Mouse (Mus musculus) neural tube, embryonic 13.5 days (tissue): ENCODE measurements around the gene Cd6. TPM values are rescaled to one million over a fixed set of nuclear protein-coding genes. Genes with fewer than 3 reads are reported as not detected.

Experiments
- ATAC-seq: fragments of 200-750 bp; cut with Nextera tagmentation; 2 replicates; pipeline ENCODE4 v1.8.0; 2017; ENCODE audit warnings: low read depth, mild to moderate bottlenecking, moderate TSS enrichment, moderate library complexity
- H3K27ac ChIP-seq: fragments of 300-500 bp; sonication (generic); replicated peaks from 2 replicates; pipeline ENCODE4 v1.5.1; 2015; ENCODE audit warnings: moderate library complexity, mild to moderate bottlenecking, inconsistent platforms
- H3K27me3 ChIP-seq: fragments of 300-500 bp; sonication (generic); 2 replicates; pipeline ENCODE4 v1.6.1; 2015; ENCODE audit warnings: mild to moderate bottlenecking, inconsistent platforms
- H3K36me3 ChIP-seq: fragments of 300-500 bp; sonication (generic); 2 replicates; pipeline ENCODE4 v1.6.1; 2015; ENCODE audit warnings: mild to moderate bottlenecking, inconsistent platforms
- H3K4me1 ChIP-seq: fragments of 300-500 bp; sonication (generic); replicated peaks from 2 replicates; pipeline ENCODE4 v1.6.1; 2015; ENCODE audit warnings: inconsistent platforms
- H3K4me2 ChIP-seq: fragments of 300-500 bp; sonication (generic); 2 replicates; pipeline ENCODE4 v1.6.1; 2015; ENCODE audit warnings: inconsistent platforms, mild to moderate bottlenecking, moderate library complexity
- H3K4me3 ChIP-seq: fragments of 300-500 bp; sonication (generic); 2 replicates; pipeline ENCODE4 v1.5.1; 2015; ENCODE audit warnings: mild to moderate bottlenecking, inconsistent platforms
- H3K9ac ChIP-seq: fragments of 300-500 bp; sonication (generic); 2 replicates; pipeline ENCODE4 v1.6.1; 2015; ENCODE audit warnings: moderate library complexity, mild to moderate bottlenecking, inconsistent platforms
- H3K9me3 ChIP-seq: fragments of 300-500 bp; sonication (generic); 2 replicates; pipeline ENCODE4 v1.6.1; 2016; ENCODE audit warnings: inconsistent platforms
- WGBS: fragments of 180-500 bp; shearing (Covaris S2); methylation state at CpG from one replicate; pipeline ENCODE4 v1.1.7; 2015; 5-methylcytosine and 5-hydroxymethylcytosine counted together
- polyA plus RNA-seq: library from polyadenylated mRNA; unstranded; fragments of >200 nt; fragmentation: Nextera tagmentation; extraction: Ambion mirVana; gene quantifications from 2 replicates; pipeline ENCODE4 v1.2.1, GENCODE M21; 2015

The Cd6 gene
- polyA plus RNA-seq, 1 experiment from 2014 or later: not detected

- Histone ChIP-seq H3K4me2 (no peak overlapping the region), H3K9ac (no peak overlapping the region), H3K4me1 (no peaks in the 10 kb centered on the region), H3K4me3 (no peak overlapping the region), H3K36me3 (no peaks in the 10 kb centered on the region), H3K27ac (no peak overlapping the region), H3K9me3 (no peaks in the 10 kb centered on the region), H3K27me3 (no peaks in the 10 kb centered on the region)
- no peak for ATAC-seq
- 89% methylated on average over 5 of the region's 5 CpGs for WGBS
These were observed 77.2 kb downstream of the Cd6 start for GRCm38 (mm10) chr19:10752646-10753045.

- 86% methylated on average over 6 of the region's 6 CpGs for WGBS
- no peak overlapping the region for H3K9ac ChIP-seq
- no peak overlapping the region for H3K4me2 ChIP-seq
- no peaks in the 10 kb centered on the region for H3K27me3 ChIP-seq
- no peak for ATAC-seq
- H3K4me3 ChIP-seq: no peak overlapping the region
- H3K36me3 ChIP-seq: no peaks in the 10 kb centered on the region
- no peaks in the 10 kb centered on the region for H3K4me1 ChIP-seq
- no peaks in the 10 kb centered on the region for H3K9me3 ChIP-seq
- H3K27ac ChIP-seq: no peak overlapping the region
These were observed 77.8 kb downstream of the Cd6 start for GRCm38 (mm10) chr19:10752106-10752505.

GRCm38 (mm10) chr19:10751607-10752006 is 78.3 kb downstream of the Cd6 start:
- 79% methylated on average over 1 of the region's 1 CpGs for WGBS
- no peak overlapping the region for H3K4me3 ChIP-seq
- H3K4me2 ChIP-seq: no peak overlapping the region
- H3K9ac ChIP-seq: no peak overlapping the region
- H3K27me3 ChIP-seq: no peaks in the 10 kb centered on the region
- no peaks in the 10 kb centered on the region for H3K36me3 ChIP-seq
- no peak for ATAC-seq
- H3K27ac ChIP-seq: no peak overlapping the region
- H3K4me1 ChIP-seq: no peaks in the 10 kb centered on the region
- no peaks in the 10 kb centered on the region for H3K9me3 ChIP-seq

GRCm38 (mm10) chr19:10750161-10750560 is 79.7 kb downstream of the Cd6 start:
- H3K27me3 ChIP-seq: no peaks in the 10 kb centered on the region
- WGBS: 86% methylated on average over 6 of the region's 6 CpGs
- H3K4me2 ChIP-seq: no peak overlapping the region
- no peaks in the 10 kb centered on the region for H3K4me1 ChIP-seq
- H3K9ac ChIP-seq: no peak overlapping the region
- no peak overlapping the region for H3K4me3 ChIP-seq
- H3K27ac ChIP-seq: no peak overlapping the region
- no peak for ATAC-seq
- H3K9me3 ChIP-seq: no peaks in the 10 kb centered on the region
- no peaks in the 10 kb centered on the region for H3K36me3 ChIP-seq

- ATAC-seq: no peak
- WGBS: 92% methylated on average over 6 of the region's 6 CpGs
- Histone ChIP-seq H3K27ac (no peak overlapping the region), H3K4me1 (no peaks in the 10 kb centered on the region), H3K9me3 (no peaks in the 10 kb centered on the region), H3K9ac (no peak overlapping the region), H3K36me3 (no peaks in the 10 kb centered on the region), H3K4me3 (no peak overlapping the region), H3K4me2 (no peak overlapping the region), H3K27me3 (no peaks in the 10 kb centered on the region)
These were observed 80.6 kb downstream of the Cd6 start for GRCm38 (mm10) chr19:10749295-10749694.

- 54% methylated on average over 11 of the region's 11 CpGs for WGBS
- H3K36me3 ChIP-seq: no peaks in the 10 kb centered on the region
- H3K4me3 ChIP-seq: no peak overlapping the region
- no peaks in the 10 kb centered on the region for H3K27me3 ChIP-seq
- no peaks in the 10 kb centered on the region for H3K4me1 ChIP-seq
- no peak overlapping the region for H3K9ac ChIP-seq
- ATAC-seq: no peak
- no peak overlapping the region for H3K4me2 ChIP-seq
- no peak overlapping the region for H3K27ac ChIP-seq
- no peaks in the 10 kb centered on the region for H3K9me3 ChIP-seq
These were observed 81.3 kb downstream of the Cd6 start for GRCm38 (mm10) chr19:10748401-10749102.

GRCm38 (mm10) chr19:10747718-10748117 is 82.1 kb downstream of the Cd6 start:
- no peak overlapping the region for H3K9ac ChIP-seq
- no peak overlapping the region for H3K4me2 ChIP-seq
- no peaks in the 10 kb centered on the region for H3K9me3 ChIP-seq
- no peaks in the 10 kb centered on the region for H3K27me3 ChIP-seq
- H3K4me3 ChIP-seq: no peak overlapping the region
- no peaks in the 10 kb centered on the region for H3K4me1 ChIP-seq
- no peaks in the 10 kb centered on the region for H3K36me3 ChIP-seq
- 85% methylated on average over 6 of the region's 6 CpGs for WGBS
- no peak overlapping the region for H3K27ac ChIP-seq
- no peak for ATAC-seq

- no peaks in the 10 kb centered on the region for H3K27me3 ChIP-seq
- H3K4me3 ChIP-seq: no peak overlapping the region
- no peak overlapping the region for H3K4me2 ChIP-seq
- H3K36me3 ChIP-seq: no peaks in the 10 kb centered on the region
- WGBS: 85% methylated on average over 7 of the region's 7 CpGs
- no peaks in the 10 kb centered on the region for H3K4me1 ChIP-seq
- H3K9me3 ChIP-seq: no peaks in the 10 kb centered on the region
- no peak overlapping the region for H3K9ac ChIP-seq
- H3K27ac ChIP-seq: no peak overlapping the region
- ATAC-seq: no peak
These were observed 82.7 kb downstream of the Cd6 start for GRCm38 (mm10) chr19:10747182-10747581.

- no peak overlapping the region for H3K9ac ChIP-seq
- no peaks in the 10 kb centered on the region for H3K36me3 ChIP-seq
- no peak overlapping the region for H3K4me3 ChIP-seq
- no peak overlapping the region for H3K27ac ChIP-seq
- WGBS: 84% methylated on average over 3 of the region's 3 CpGs
- H3K9me3 ChIP-seq: no peaks in the 10 kb centered on the region
- no peak for ATAC-seq
- no peaks in the 10 kb centered on the region for H3K4me1 ChIP-seq
- no peaks in the 10 kb centered on the region for H3K27me3 ChIP-seq
- H3K4me2 ChIP-seq: no peak overlapping the region
These were observed 87.3 kb downstream of the Cd6 start for GRCm38 (mm10) chr19:10742565-10742964.

- 89% methylated on average over 6 of the region's 6 CpGs for WGBS
- ATAC-seq: no peak
- Histone ChIP-seq H3K27me3 (no peaks in the 10 kb centered on the region), H3K4me3 (no peak overlapping the region), H3K9ac (no peak overlapping the region), H3K9me3 (no peaks in the 10 kb centered on the region), H3K36me3 (no peaks in the 10 kb centered on the region), H3K27ac (no peak overlapping the region), H3K4me2 (no peak overlapping the region), H3K4me1 (no peaks in the 10 kb centered on the region)
These were observed 87.7 kb downstream of the Cd6 start for GRCm38 (mm10) chr19:10742145-10742544.

GRCm38 (mm10) chr19:10740641-10741440 is 89.0 kb downstream of the Cd6 start:
- Histone ChIP-seq H3K4me2 (no peak overlapping the region), H3K9ac (no peak overlapping the region), H3K27ac (no peak overlapping the region), H3K4me1 (no peaks in the 10 kb centered on the region), H3K36me3 (no peaks in the 10 kb centered on the region), H3K9me3 (no peaks in the 10 kb centered on the region), H3K27me3 (no peaks in the 10 kb centered on the region), H3K4me3 (no peak overlapping the region)
- WGBS: 56% methylated on average over 11 of the region's 11 CpGs
- ATAC-seq: no peak

GRCm38 (mm10) chr19:10739916-10740315 is 89.9 kb downstream of the Cd6 start:
- WGBS: 92% methylated on average over 4 of the region's 4 CpGs
- no peaks in the 10 kb centered on the region for H3K27me3 ChIP-seq
- H3K4me2 ChIP-seq: no peak overlapping the region
- H3K27ac ChIP-seq: no peak overlapping the region
- H3K36me3 ChIP-seq: no peaks in the 10 kb centered on the region
- H3K9ac ChIP-seq: no peak overlapping the region
- H3K4me3 ChIP-seq: no peak overlapping the region
- no peaks in the 10 kb centered on the region for H3K4me1 ChIP-seq
- no peak for ATAC-seq
- H3K9me3 ChIP-seq: no peaks in the 10 kb centered on the region
